In genomic region chr9:99786864-99787263, GRCm38 (mm10) we compare ENCODE assay signal across 21 mouse cellular contexts.
"Had no signal": no experiment of that assay in that cellular context is flagged by ENCODE, and none has a peak within 500 bp of the region (broad histone marks: within the 10 kb centered on the region; RNA-seq: fewer than 3 reads in every experiment).

No protein-coding gene starts in this region.

- H3K4me3 ChIP-seq: heart, embryonic 10.5 days; heart, embryonic 12.5 days; hindbrain, embryonic 13.5 days; hindbrain, embryonic 15.5 days; limb, embryonic 13.5 days; limb, embryonic 15.5 days; liver, embryonic 12.5 days had no signal

- H3K4me1 ChIP-seq: heart, embryonic 10.5 days; heart, embryonic 12.5 days; hindbrain, embryonic 13.5 days; hindbrain, embryonic 15.5 days; limb, embryonic 15.5 days; liver, embryonic 12.5 days had no signal

- DNase-seq: gastrocnemius, postnatal 14 days; gastrocnemius, postnatal 36 days; heart, adult 18-20 months; heart, postnatal 10 days; heart, postnatal 4 days; kidney, adult 11 months; kidney, adult 8-10 months; kidney, postnatal 14 days; kidney, postnatal 36 days; layer of hippocampus, adult 9-11 months; layer of hippocampus, postnatal 36 days; left cerebral cortex, postnatal 4 days had no signal

- H3K36me3 ChIP-seq: heart, embryonic 10.5 days; heart, embryonic 12.5 days; hindbrain, embryonic 13.5 days; hindbrain, embryonic 15.5 days; limb, embryonic 13.5 days; limb, embryonic 15.5 days; liver, embryonic 12.5 days had no signal

- H3K27me3 ChIP-seq: limb, embryonic 13.5 days; limb, embryonic 15.5 days; liver, embryonic 12.5 days had no signal

- H3K9me3 ChIP-seq: heart, embryonic 10.5 days; heart, embryonic 12.5 days; hindbrain, embryonic 13.5 days; hindbrain, embryonic 15.5 days; limb, embryonic 13.5 days; limb, embryonic 15.5 days; liver, embryonic 12.5 days had no signal

- H3K4me2 ChIP-seq: heart, embryonic 12.5 days; hindbrain, embryonic 13.5 days; hindbrain, embryonic 15.5 days; limb, embryonic 13.5 days; limb, embryonic 15.5 days; liver, embryonic 12.5 days had no signal

- H3K9ac ChIP-seq: heart, embryonic 12.5 days; hindbrain, embryonic 13.5 days; hindbrain, embryonic 15.5 days; limb, embryonic 13.5 days; limb, embryonic 15.5 days; liver, embryonic 12.5 days had no signal

- H3K27ac ChIP-seq: heart, embryonic 10.5 days; hindbrain, embryonic 13.5 days; hindbrain, embryonic 15.5 days; hindbrain, postnatal 0 days; limb, embryonic 13.5 days; limb, embryonic 15.5 days; liver, embryonic 12.5 days had no signal

- ATAC-seq: hindbrain, postnatal 0 days; intestine, embryonic 16.5 days; liver, embryonic 12.5 days had no signal
